Mouse (Mus musculus) heart, adult 2 months (tissue): ENCODE measurements around the gene Ifng.

Source experiments
- CTCF ChIP-seq: fragments of 200-600 bp; IDR thresholded peaks from 2 replicates; pipeline ENCODE4 v1.8.1; 2022; ENCODE audit warnings: antibody characterized with exemption, mild to moderate bottlenecking, moderate library complexity
- EP300 ChIP-seq: fragments of 200-500 bp; IDR thresholded peaks from 2 replicates; pipeline ENCODE4 v1.6.1; 2011; ENCODE audit warnings: low read depth, low read length, control low read depth; ENCODE audit not compliant: insufficient read depth

DNA sequence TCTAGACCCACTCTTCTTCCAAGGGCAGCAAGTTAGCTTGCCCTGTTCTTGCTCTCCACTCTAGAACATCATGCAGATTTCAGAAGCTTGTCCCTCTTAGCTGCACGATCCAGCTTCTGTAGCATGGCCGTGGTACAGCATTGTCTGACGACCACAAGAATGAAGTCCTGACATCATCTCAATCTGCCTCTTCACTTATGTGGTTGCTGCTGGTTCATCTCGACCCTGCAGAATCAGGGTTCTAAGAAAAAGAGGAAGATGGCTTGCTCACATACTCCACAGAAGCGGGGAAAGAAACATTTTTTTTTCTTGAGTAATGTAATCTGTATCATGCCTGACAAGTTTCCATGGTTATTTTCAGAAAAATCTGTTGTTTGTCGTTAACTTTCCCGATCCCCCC lies 39.9 kb downstream of the Ifng start:
- TF ChIP-seq EP300, result no peak
- no peak for TF ChIP-seq CTCF
